Mouse (Mus musculus): ENCODE measurements at regions not wholly inside any gene's neighbourhood (a gene's known extent, or its start where the extent isn't known, plus 50 kb on each side); places are given as distances from the start of the nearest gene placed in this dataset.

DNA sequence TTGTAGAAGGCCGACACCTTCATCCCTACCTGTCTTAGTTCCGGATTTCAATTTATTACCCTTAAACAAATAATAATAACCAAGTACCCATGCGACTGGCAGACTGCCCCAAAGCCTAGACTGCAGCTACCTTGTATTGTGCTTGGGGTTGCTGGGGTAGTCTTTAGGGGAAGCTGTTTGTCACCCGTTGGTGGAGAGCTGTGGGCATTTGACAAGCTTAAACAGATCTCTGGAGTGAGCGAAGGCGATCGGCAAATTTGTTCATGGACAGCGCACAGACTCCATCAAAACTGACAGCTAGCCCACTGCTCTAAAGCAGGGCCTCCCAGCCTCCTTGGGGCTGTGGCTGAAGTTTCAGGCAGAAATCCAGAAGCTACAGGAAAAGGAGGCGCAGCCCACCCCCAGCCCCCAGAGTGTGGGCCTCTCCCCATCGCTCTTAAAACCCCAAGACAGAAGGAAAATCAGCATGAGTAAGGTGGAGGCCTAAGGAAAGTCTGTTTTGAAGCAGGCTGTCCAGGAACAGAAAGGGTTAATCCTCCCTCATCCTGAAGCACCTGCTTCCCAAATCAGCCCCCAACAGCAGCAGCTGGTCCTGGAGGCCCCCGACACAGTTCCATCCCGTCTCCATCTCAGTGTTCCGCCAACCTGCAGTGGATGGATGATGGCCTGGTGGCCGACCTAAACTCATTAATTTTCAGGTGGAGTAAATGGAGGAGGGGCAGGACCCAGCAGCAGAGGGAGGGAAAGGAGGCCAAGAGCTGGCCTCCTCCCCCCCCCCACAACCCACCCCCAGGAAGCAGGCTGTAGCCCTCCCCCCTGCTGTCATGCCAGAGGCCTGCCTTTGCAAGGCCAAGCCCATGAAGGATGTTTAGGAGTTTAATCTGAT is 487.2 kb downstream of the Prss52 start:
- H3K27me3 ChIP-seq (ENCODE audit: control insufficient read depth, insufficient read depth, low read length) = no peaks in the 10 kb centered on the region
- H3K27ac ChIP-seq = peak overlapping the region; percentile 100
- H3K36me3 ChIP-seq (replicated peaks; ENCODE audit: control insufficient read depth, insufficient read depth) = peaks cover 40% of the 10 kb centered on the region
- H3K4me3 ChIP-seq (replicated peaks; ENCODE audit: low read length) = peak overlapping the region; percentile 68
- peak overlapping the region; percentile 100 for H3K4me2 ChIP-seq (replicated peaks)
- H3K4me1 ChIP-seq (replicated peaks; ENCODE audit: control insufficient read depth, insufficient read depth, low read length) = peaks cover 37% of the 10 kb centered on the region
- no peaks in the 10 kb centered on the region for H3K9me3 ChIP-seq (ENCODE audit: control insufficient read depth, low read length)
- 4% methylated on average over 14 of the region's 14 CpGs for WGBS
- H3K9ac ChIP-seq = peak overlapping the region; percentile 100
- no peak for ATAC-seq (ENCODE audit: low FRiP score)
- DNase-seq (ENCODE audit: low spot score) = no peak

GRCm38 (mm10) chr14:64592176-64592575 is 488.1 kb downstream of the Prss52 start:
- Histone ChIP-seq H3K36me3 (replicated peaks; ENCODE audit: control insufficient read depth, insufficient read depth) (peaks cover 40% of the 10 kb centered on the region), H3K9ac (peak overlapping the region; percentile 100), H3K4me3 (replicated peaks; ENCODE audit: low read length) (peak overlapping the region; percentile 68), H3K27ac (peak overlapping the region; percentile 100), H3K4me1 (replicated peaks; ENCODE audit: control insufficient read depth, insufficient read depth, low read length) (peaks cover 32% of the 10 kb centered on the region), H3K4me2 (replicated peaks) (peak overlapping the region; percentile 100), H3K27me3 (ENCODE audit: control insufficient read depth, insufficient read depth, low read length) (no peaks in the 10 kb centered on the region), H3K9me3 (ENCODE audit: control insufficient read depth, low read length) (no peaks in the 10 kb centered on the region)
- WGBS = 38% methylated on average over 6 of the region's 6 CpGs
- DNase-seq (ENCODE audit: low spot score) (no peak), ATAC-seq (ENCODE audit: low FRiP score) (no peak)

GRCm38 (mm10) chr14:64592706-64593320 is 488.7 kb downstream of the Prss52 start:
- Histone ChIP-seq H3K9ac (peak overlapping the region; percentile 100), H3K27ac (peak overlapping the region; percentile 100), H3K27me3 (ENCODE audit: control insufficient read depth, insufficient read depth, low read length) (no peaks in the 10 kb centered on the region), H3K4me1 (replicated peaks; ENCODE audit: control insufficient read depth, insufficient read depth, low read length) (peaks cover 32% of the 10 kb centered on the region), H3K4me3 (replicated peaks; ENCODE audit: low read length) (peak overlapping the region; percentile 68), H3K4me2 (replicated peaks) (peak overlapping the region; percentile 100), H3K9me3 (ENCODE audit: control insufficient read depth, low read length) (no peaks in the 10 kb centered on the region), H3K36me3 (replicated peaks; ENCODE audit: control insufficient read depth, insufficient read depth) (peaks cover 40% of the 10 kb centered on the region)
- WGBS = 43% methylated on average over 13 of the region's 13 CpGs
- peak; percentile 58 for DNase-seq (ENCODE audit: low spot score)
- ATAC-seq (ENCODE audit: low FRiP score) = no peak

DNA sequence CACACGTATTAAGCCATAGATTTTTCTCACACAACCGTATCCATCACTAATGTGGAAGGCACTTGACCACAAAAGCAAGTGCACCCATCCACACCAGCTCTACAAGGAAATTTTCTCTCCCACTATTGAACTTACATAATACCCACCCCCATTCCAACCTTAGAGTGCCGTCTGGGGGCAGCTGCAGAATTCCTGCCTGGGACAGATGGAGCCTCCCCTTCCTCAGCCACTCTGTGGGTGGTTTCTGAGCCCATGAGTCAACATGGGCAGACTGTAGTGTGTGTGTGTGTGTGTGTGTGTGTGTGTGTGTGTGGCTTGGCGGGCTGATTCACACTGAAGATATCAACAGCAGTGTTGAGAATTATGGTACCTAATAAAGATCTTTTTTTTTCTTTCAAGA is 489.5 kb downstream of the Prss52 start:
- no peaks in the 10 kb centered on the region for H3K27me3 ChIP-seq (ENCODE audit: control insufficient read depth, insufficient read depth, low read length)
- DNase-seq (ENCODE audit: low spot score) (peak; percentile 53), ATAC-seq (ENCODE audit: low FRiP score) (no peak)
- peak overlapping the region; percentile 100 for H3K9ac ChIP-seq
- peak overlapping the region; percentile 100 for H3K27ac ChIP-seq
- H3K36me3 ChIP-seq (replicated peaks; ENCODE audit: control insufficient read depth, insufficient read depth) = peaks cover 40% of the 10 kb centered on the region
- H3K9me3 ChIP-seq (ENCODE audit: control insufficient read depth, low read length) = no peaks in the 10 kb centered on the region
- 15% methylated on average over 4 of the region's 4 CpGs for WGBS
- H3K4me2 ChIP-seq (replicated peaks) = peak overlapping the region; percentile 100
- peaks cover 32% of the 10 kb centered on the region for H3K4me1 ChIP-seq (replicated peaks; ENCODE audit: control insufficient read depth, insufficient read depth, low read length)
- H3K4me3 ChIP-seq (replicated peaks; ENCODE audit: low read length) = peak overlapping the region; percentile 68

GRCm38 (mm10) chr14:64594021-64594561 is 490.0 kb downstream of the Prss52 start:
- WGBS = 38% methylated on average over 7 of the region's 7 CpGs
- H3K9me3 ChIP-seq (ENCODE audit: control insufficient read depth, low read length) = no peaks in the 10 kb centered on the region
- H3K27ac ChIP-seq = peak overlapping the region; percentile 100
- peak overlapping the region; percentile 68 for H3K4me3 ChIP-seq (replicated peaks; ENCODE audit: low read length)
- H3K9ac ChIP-seq = peak overlapping the region; percentile 100
- peaks cover 40% of the 10 kb centered on the region for H3K36me3 ChIP-seq (replicated peaks; ENCODE audit: control insufficient read depth, insufficient read depth)
- DNase-seq (ENCODE audit: low spot score) (peak; percentile 52), ATAC-seq (ENCODE audit: low FRiP score) (no peak)
- peaks cover 32% of the 10 kb centered on the region for H3K4me1 ChIP-seq (replicated peaks; ENCODE audit: control insufficient read depth, insufficient read depth, low read length)
- H3K27me3 ChIP-seq (ENCODE audit: control insufficient read depth, insufficient read depth, low read length) = no peaks in the 10 kb centered on the region
- peak overlapping the region; percentile 100 for H3K4me2 ChIP-seq (replicated peaks)

DNA sequence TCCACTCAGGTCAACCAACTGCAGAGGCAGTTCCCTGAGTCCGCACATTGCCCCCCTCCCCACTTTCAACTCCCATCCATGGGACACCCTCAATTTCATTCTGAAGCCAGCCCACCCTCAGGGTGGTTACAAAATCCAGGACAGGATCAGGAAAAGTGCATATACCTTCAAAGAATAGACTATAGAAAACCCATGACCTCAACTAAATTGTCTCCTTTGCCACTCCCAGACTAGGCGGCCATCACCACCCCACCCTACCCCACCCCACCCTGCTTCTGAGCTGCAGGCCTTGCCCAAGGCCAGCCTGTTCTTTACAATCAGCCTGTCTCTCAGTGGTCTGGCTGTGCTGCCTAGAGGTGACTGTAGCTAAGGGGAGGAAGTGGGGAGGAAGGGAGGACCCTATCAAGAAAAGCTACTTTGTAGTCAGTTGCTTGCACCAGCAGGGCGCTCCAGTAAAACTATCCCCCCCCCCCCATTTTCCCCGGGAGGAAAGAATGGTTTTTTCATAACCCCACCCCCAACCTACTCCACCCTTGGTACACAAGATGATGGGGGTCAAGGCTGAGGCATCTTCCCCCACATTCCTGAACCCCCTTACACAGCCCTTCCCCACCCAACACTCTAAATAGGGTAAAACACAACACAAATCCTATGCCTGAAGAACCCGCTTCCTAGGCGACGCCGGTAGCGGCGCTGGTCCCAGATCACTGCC is 490.9 kb downstream of the Prss52 start:
- peak overlapping the region; percentile 100 for H3K9ac ChIP-seq
- no peaks in the 10 kb centered on the region for H3K9me3 ChIP-seq (ENCODE audit: control insufficient read depth, low read length)
- DNase-seq (ENCODE audit: low spot score) (peak; percentile 50), ATAC-seq (ENCODE audit: low FRiP score) (peak; percentile 61)
- no peak overlapping the region for H3K4me3 ChIP-seq (replicated peaks; ENCODE audit: low read length)
- peaks cover 36% of the 10 kb centered on the region for H3K36me3 ChIP-seq (replicated peaks; ENCODE audit: control insufficient read depth, insufficient read depth)
- H3K4me2 ChIP-seq (replicated peaks) = peak overlapping the region; percentile 100
- H3K4me1 ChIP-seq (replicated peaks; ENCODE audit: control insufficient read depth, insufficient read depth, low read length) = peaks cover 32% of the 10 kb centered on the region
- peak overlapping the region; percentile 100 for H3K27ac ChIP-seq
- no peaks in the 10 kb centered on the region for H3K27me3 ChIP-seq (ENCODE audit: control insufficient read depth, insufficient read depth, low read length)
- 23% methylated on average over 9 of the region's 10 CpGs for WGBS

DNA sequence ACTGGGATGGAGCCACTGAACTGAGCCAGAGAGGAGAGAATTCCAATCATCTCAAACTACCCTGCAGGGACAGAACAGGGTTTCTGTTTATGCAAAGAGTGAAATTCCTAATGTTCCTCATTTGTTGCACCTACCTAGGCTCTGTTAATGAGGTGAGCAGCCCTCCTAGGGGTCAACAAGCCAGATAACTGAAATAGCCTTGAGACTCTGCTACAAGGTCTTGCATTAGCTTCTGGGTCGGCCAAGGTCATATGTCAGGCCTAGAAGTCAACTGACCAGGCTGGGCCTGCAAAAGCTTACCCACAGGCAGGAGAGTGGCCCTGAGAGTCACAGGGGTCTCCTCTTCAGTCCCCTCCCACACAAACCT is 491.4 kb downstream of the Prss52 start:
- no peaks in the 10 kb centered on the region for H3K27me3 ChIP-seq (ENCODE audit: control insufficient read depth, insufficient read depth, low read length)
- H3K4me3 ChIP-seq (replicated peaks; ENCODE audit: low read length) = no peak overlapping the region
- H3K27ac ChIP-seq = peak overlapping the region; percentile 100
- peak; percentile 63 for DNase-seq (ENCODE audit: low spot score)
- peaks cover 32% of the 10 kb centered on the region for H3K4me1 ChIP-seq (replicated peaks; ENCODE audit: control insufficient read depth, insufficient read depth, low read length)
- H3K9ac ChIP-seq = peak overlapping the region; percentile 100
- ATAC-seq (ENCODE audit: low FRiP score) = peak; percentile 5
- H3K4me2 ChIP-seq (replicated peaks) = peak overlapping the region; percentile 100
- H3K36me3 ChIP-seq (replicated peaks; ENCODE audit: control insufficient read depth, insufficient read depth) = peaks cover 31% of the 10 kb centered on the region
- WGBS = 55% methylated on average over 1 of the region's 1 CpGs
- no peaks in the 10 kb centered on the region for H3K9me3 ChIP-seq (ENCODE audit: control insufficient read depth, low read length)

GRCm38 (mm10) chr14:64595891-64596290 is 491.8 kb downstream of the Prss52 start:
- DNase-seq (ENCODE audit: low spot score) (peak; percentile 49), ATAC-seq (ENCODE audit: low FRiP score) (peak; percentile 27)
- Histone ChIP-seq H3K27me3 (ENCODE audit: control insufficient read depth, insufficient read depth, low read length) (no peaks in the 10 kb centered on the region), H3K9ac (peak overlapping the region; percentile 100; the same call in 1 of the 2 replicates), H3K36me3 (replicated peaks; ENCODE audit: control insufficient read depth, insufficient read depth) (peaks cover 27% of the 10 kb centered on the region), H3K4me1 (replicated peaks; ENCODE audit: control insufficient read depth, insufficient read depth, low read length) (peaks cover 32% of the 10 kb centered on the region), H3K4me3 (replicated peaks; ENCODE audit: low read length) (no peak overlapping the region), H3K27ac (peak overlapping the region; percentile 100), H3K9me3 (ENCODE audit: control insufficient read depth, low read length) (no peaks in the 10 kb centered on the region), H3K4me2 (replicated peaks) (0 out of 2 replicates have a peak overlapping the region, but pooled peaks have one; percentile 100)
- 52% methylated on average over 4 of the region's 4 CpGs for WGBS

DNA sequence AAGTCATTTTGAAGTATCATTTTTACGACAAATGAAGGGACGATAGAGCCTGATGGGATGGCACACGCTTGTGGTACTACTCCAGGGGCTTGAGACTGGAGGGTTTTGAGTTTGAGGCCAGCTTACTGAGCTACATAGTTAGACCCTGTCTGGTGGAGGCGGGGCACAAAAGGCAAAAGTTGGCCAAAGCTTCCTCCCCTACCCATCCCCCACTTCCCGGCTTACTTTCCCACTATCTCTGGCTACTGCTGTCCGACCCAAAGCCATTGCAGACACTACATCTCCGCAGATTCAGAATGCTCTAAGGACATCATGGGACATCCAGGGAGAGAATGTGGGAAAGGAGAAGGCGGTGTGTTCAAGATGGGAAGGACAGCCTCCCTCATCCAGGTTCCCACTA is 493.1 kb downstream of the Prss52 start:
- whole genome bisulfite sequencing = 75% methylated on average over 8 of the region's 8 CpGs
- Histone ChIP-seq H3K27ac (peak overlapping the region; percentile 36; the same call in 1 of the 2 replicates), H3K9ac (no peak overlapping the region), H3K27me3 (ENCODE audit: control insufficient read depth, insufficient read depth, low read length) (no peaks in the 10 kb centered on the region), H3K9me3 (ENCODE audit: control insufficient read depth, low read length) (no peaks in the 10 kb centered on the region), H3K4me2 (replicated peaks) (no peak overlapping the region), H3K36me3 (replicated peaks; ENCODE audit: control insufficient read depth, insufficient read depth) (peaks cover 14% of the 10 kb centered on the region), H3K4me1 (replicated peaks; ENCODE audit: control insufficient read depth, insufficient read depth, low read length) (peaks cover 32% of the 10 kb centered on the region), H3K4me3 (replicated peaks; ENCODE audit: low read length) (no peak overlapping the region)
- no peak for DNase-seq (ENCODE audit: low spot score)
- no peak for ATAC-seq (ENCODE audit: low FRiP score)
